Mouse (Mus musculus): ENCODE measurements at regions not wholly inside any gene's neighbourhood (a gene's known extent, or its start where the extent isn't known, plus 50 kb on each side); places are given as distances from the start of the nearest gene placed in this dataset.

- TF ChIP-seq CHD2 (IDR thresholded peaks at IDR 0.05; ENCODE audit: low read depth, low read length) (no peak), ZC3H11A (IDR thresholded peaks at IDR 0.05; ENCODE audit: borderline replicate concordance, low read depth, low read length) (no peak), HCFC1 (IDR thresholded peaks at IDR 0.05; ENCODE audit: borderline replicate concordance, insufficient read depth, low read length) (no peak)
Observed at GRCm38 (mm10) chr14:48005092-48005928, 115.3 kb upstream of the Peli2 start.

Data from ES-E14 (cell line).